Mouse (Mus musculus) cortical plate, adult 2 months (tissue): ENCODE results near the gene Eps8l2.

Experiments
- CTCF ChIP-seq: fragments of 200-500 bp; IDR thresholded peaks from 2 replicates; pipeline ENCODE4 v1.5.1; 2011; ENCODE audit warnings: mild to moderate bottlenecking, control low read depth, low read length; ENCODE audit not compliant: insufficient read depth; ENCODE audit errors: extremely low read depth
- POLR2A ChIP-seq: fragments of 200-500 bp; IDR thresholded peaks from 2 replicates; pipeline ENCODE4 v1.6.1; 2011; ENCODE audit warnings: mild to moderate bottlenecking, low read length, control low read depth; ENCODE audit not compliant: insufficient read depth; ENCODE audit errors: extremely low read depth

DNA sequence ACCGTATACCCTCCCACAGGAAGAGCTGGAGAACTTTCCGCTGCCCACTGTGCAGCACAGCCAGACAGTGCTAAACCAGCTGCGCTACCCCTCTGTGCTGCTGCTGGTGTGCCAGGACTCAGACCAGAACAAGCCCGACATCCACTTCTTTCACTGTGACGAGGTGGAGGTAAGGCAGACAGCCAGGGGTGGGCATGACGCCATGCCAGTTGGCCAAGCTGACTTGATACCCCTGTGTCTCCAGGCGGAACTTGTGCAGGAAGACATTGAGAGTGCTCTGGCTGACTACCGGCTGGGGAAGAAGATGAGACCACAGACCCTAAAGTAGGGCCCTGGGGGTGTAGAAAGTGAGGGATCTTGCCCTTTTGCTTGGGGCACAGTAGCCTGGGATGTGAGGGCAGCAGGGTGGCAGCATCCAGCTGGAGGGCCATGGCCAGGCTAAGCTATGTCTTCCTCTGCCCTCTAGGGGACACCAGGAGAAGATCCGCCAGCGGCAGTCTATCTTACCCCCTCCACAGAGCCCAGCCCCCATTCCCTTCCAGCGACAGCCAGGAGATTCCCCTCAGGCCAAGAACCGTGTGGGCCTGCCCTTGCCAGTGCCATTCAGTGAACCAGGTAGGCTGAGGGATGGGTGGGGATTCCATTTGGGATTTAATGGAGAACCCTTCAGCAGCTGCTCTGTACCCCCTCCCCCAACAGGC is 17.1 kb downstream of the Eps8l2 start:
- peak; percentile 36 for TF ChIP-seq CTCF
- TF ChIP-seq POLR2A = no peak
